ENCODE assay signal across 8 mouse cellular contexts in the genomic region with DNA sequence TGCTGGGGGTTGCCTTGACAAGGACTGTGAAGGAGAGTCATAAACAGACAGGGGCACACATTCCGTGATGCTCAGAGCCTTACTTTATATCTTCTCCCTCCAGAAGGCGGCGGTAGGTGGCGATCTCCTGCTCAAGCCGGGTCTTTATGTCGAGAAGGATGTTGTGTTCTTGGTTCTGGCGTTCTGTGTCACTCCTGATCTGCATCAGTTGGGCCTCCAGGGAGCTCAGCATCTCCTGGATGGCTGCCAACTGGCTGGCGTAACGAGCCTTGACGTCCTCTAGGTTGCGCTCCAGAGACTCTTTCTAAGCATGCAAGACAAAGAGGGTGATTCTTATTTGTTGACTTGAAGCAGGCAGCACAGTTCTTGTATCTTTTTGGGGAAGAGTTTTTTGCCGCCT. TPM values are rescaled to one million over a fixed set of nuclear protein-coding genes. Genes with fewer than 3 reads are reported as not detected.
DNase-seq lines count a peak whose midpoint lies in the region; ATAC-seq lines count a peak whose summit lies in the region.

No protein-coding gene starts in this region.

- DNase-seq in adrenal gland, postnatal 10 days, result peak; percentile 31
- no peak for DNase-seq in adrenal gland, adult 8-10 months
- DNase-seq in left cerebral cortex, postnatal 10 days (ENCODE audit: extremely low spot score in 1 of 2, low spot score in 2 of 2), result peak; percentile 9 to 68
- no peak for DNase-seq in left cerebral cortex, adult 11 months (ENCODE audit: low spot score)
- DNase-seq in WW6 (ENCODE audit: low read depth, low spot score), result peak; percentile 62
- peak; percentile 48 to 76 for DNase-seq in kidney, postnatal 36 days
- no peak for DNase-seq in spleen, adult 12 weeks (ENCODE audit: low spot score)

- ATAC-seq in megakaryocyte, adult 5-6 weeks (ENCODE audit: poor library complexity, severe bottlenecking), result no peak

- intact Hi-C loops in left cerebral cortex, postnatal 10 days (cut with DNase I), result no loop called here

RNA-seq across cellular contexts. Expression of gene Krt20, which starts 7.3 kb away (rescaled TPM):
- total RNA-seq in adrenal gland, postnatal 10 days (2021), result 1 to 10 TPM; 1.8 to 2.3 TPM
- total RNA-seq in adrenal gland, adult 8-10 months (2022), result under 1 TPM in 1 of 4 experiments, not detected in 3; 0.13 TPM
- total RNA-seq in left cerebral cortex, postnatal 10 days (2021), result not detected
- total RNA-seq in megakaryocyte, adult 5-6 weeks (2015), result not detected in 2 replicates
- not detected in 2 replicates for total RNA-seq in megakaryocyte, adult 5-6 weeks (2017)

RNA-seq across cellular contexts. Expression of gene Krt12, which starts 8.6 kb away (rescaled TPM):
- total RNA-seq in adrenal gland, postnatal 10 days (2021), result not detected
- total RNA-seq in adrenal gland, adult 8-10 months (2022), result not detected
- total RNA-seq in left cerebral cortex, postnatal 10 days (2021), result 1 to 10 TPM; 6.0 to 6.3 TPM
- total RNA-seq in megakaryocyte, adult 5-6 weeks (2015), result not detected in 2 replicates
- total RNA-seq in megakaryocyte, adult 5-6 weeks (2017), result not detected in 2 replicates

RNA-seq across cellular contexts. Expression of gene Krt10, which starts 41.5 kb away (rescaled TPM):
- total RNA-seq in adrenal gland, postnatal 10 days (2021), result 1 to 10 TPM; 7.0 to 8.2 TPM
- 1 to 10 TPM; 4.5 to 9.5 (median 8.0) TPM for total RNA-seq in adrenal gland, adult 8-10 months (2022)
- 10 to 100 TPM; 10.6 to 11.3 TPM for total RNA-seq in left cerebral cortex, postnatal 10 days (2021)
- total RNA-seq in megakaryocyte, adult 5-6 weeks (2015), result 1.7 and 3.1 TPM in 2 replicates
- total RNA-seq in megakaryocyte, adult 5-6 weeks (2017), result 0.98 TPM in 1 of 2 replicates, not detected in the other

RNA-seq across cellular contexts. Expression of gene Krt28, which starts 56.0 kb away (rescaled TPM):
- under 1 TPM in 1 of 2 experiments, not detected in 1; 0.21 TPM for total RNA-seq in adrenal gland, postnatal 10 days (2021)
- total RNA-seq in adrenal gland, adult 8-10 months (2022), result not detected
- total RNA-seq in left cerebral cortex, postnatal 10 days (2021), result under 1 TPM in 1 of 2 experiments, not detected in 1; 0.28 TPM
- not detected in 2 replicates for total RNA-seq in megakaryocyte, adult 5-6 weeks (2015)
- not detected in 2 replicates for total RNA-seq in megakaryocyte, adult 5-6 weeks (2017)

Comparison
In these comparisons a context has a peak if more than half of its experiments do, and no peak if none do; other contexts are left out.
1. DNase-seq: peak in adrenal gland, postnatal 10 days (single experiment), left cerebral cortex, postnatal 10 days (2 of 2), WW6 (single experiment) and kidney, postnatal 36 days (2 of 2); none in adrenal gland, adult 8-10 months (single experiment), left cerebral cortex, adult 11 months (single experiment) and spleen, adult 12 weeks (single experiment).
2. RNA of gene Krt12, which starts 8.6 kb away (total RNA-seq): 6.0 to 6.3 TPM in left cerebral cortex, postnatal 10 days; not detected in adrenal gland, postnatal 10 days, not detected in adrenal gland, adult 8-10 months and not detected in megakaryocyte, adult 5-6 weeks; every median in the first group is over 4 times any median in the second.